12 mouse cellular contexts compared by ENCODE assay signal in the genomic region with DNA sequence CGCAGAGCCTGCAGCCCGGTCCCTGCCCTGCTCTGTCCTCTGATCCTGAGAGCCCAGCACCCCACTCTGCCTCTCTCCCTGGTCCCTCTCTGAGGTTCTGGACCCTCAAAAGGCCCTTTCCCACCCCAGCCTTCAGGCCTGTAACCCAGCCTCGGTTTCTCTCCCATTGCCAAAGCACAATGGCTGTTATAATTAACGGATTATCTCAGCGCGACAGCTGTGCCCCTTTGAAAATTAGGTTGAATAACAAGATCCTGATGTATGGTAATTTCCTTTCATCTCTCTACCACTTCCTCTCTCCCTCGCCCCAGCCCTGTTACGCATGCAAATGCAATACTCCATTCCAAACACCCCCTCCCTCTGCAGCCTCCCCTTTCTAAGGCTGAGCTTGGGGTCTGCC. TPM values are rescaled to one million over a fixed set of nuclear protein-coding genes. Genes with fewer than 3 reads are reported as not detected.
DNase-seq lines count a peak whose midpoint lies in the region; ATAC-seq lines count a peak whose summit lies in the region.
"Had no signal": no experiment of that assay in that cellular context is flagged by ENCODE, and none has a peak within 500 bp of the region (broad histone marks: within the 10 kb centered on the region; RNA-seq: fewer than 3 reads in every experiment).

No protein-coding gene starts in this region.

- H3K4me3 ChIP-seq in forebrain, embryonic 16.5 days (replicated peaks; ENCODE audit: low read length): no peak overlapping the region
- H3K4me3 ChIP-seq in midbrain, embryonic 14.5 days (replicated peaks; ENCODE audit: low read depth, low read length): no peak overlapping the region
- H3K4me3 ChIP-seq: liver, embryonic 15.5 days; myocyte had no signal

- peak; percentile 82 for ATAC-seq in forebrain, embryonic 16.5 days
- peak; percentile 34; the same call in 1 of the 2 replicates for ATAC-seq in midbrain, embryonic 14.5 days (ENCODE audit: low FRiP score, low TSS enrichment)

- no peaks in the 10 kb centered on the region for H3K9me3 ChIP-seq in forebrain, embryonic 16.5 days (ENCODE audit: control insufficient read depth, low read length)
- no peaks in the 10 kb centered on the region for H3K9me3 ChIP-seq in midbrain, embryonic 14.5 days (ENCODE audit: control insufficient read depth, low read length)
- H3K9me3 ChIP-seq: liver, embryonic 15.5 days had no signal

- DNase-seq in lung, postnatal 25 days (ENCODE audit: low spot score): peak; percentile 5
- no peak for DNase-seq in lung, postnatal 4 days
- peak; percentile 80 for DNase-seq in midbrain, embryonic 14.5 days
- peak; percentile 33 to 45 for DNase-seq in thymus, postnatal 36 days
- DNase-seq in spleen, adult 12 weeks (ENCODE audit: low spot score): no peak
- no peak for DNase-seq in lung, postnatal 14 days
- no peak for DNase-seq in frontal cortex, postnatal 25 days (ENCODE audit: low spot score in 2 of 2)
- DNase-seq: adrenal gland, postnatal 25 days had no signal

- peaks cover 40% of the 10 kb centered on the region for H3K4me1 ChIP-seq in forebrain, embryonic 16.5 days (replicated peaks; ENCODE audit: control insufficient read depth, insufficient read depth, low read length)
- H3K4me1 ChIP-seq in midbrain, embryonic 14.5 days (ENCODE audit: control insufficient read depth, insufficient read depth, low read length): peaks cover 46% of the 10 kb centered on the region
- H3K4me1 ChIP-seq: liver, embryonic 15.5 days had no signal

- peak overlapping the region; percentile 88 for H3K27ac ChIP-seq in forebrain, embryonic 16.5 days (ENCODE audit: low read length)
- H3K27ac ChIP-seq in midbrain, embryonic 14.5 days (replicated peaks; ENCODE audit: low read depth, low read length): peak overlapping the region; percentile 84
- H3K27ac ChIP-seq: liver, embryonic 15.5 days had no signal

- H3K4me2 ChIP-seq in forebrain, embryonic 16.5 days (ENCODE audit: low read length): no peak overlapping the region
- H3K4me2 ChIP-seq in midbrain, embryonic 14.5 days (ENCODE audit: low read length): no peak overlapping the region
- H3K4me2 ChIP-seq: liver, embryonic 15.5 days had no signal

- no peak overlapping the region for H3K9ac ChIP-seq in forebrain, embryonic 16.5 days (replicated peaks; ENCODE audit: low read depth, low read length)
- no peak overlapping the region for H3K9ac ChIP-seq in midbrain, embryonic 14.5 days (replicated peaks; ENCODE audit: low read length)
- H3K9ac ChIP-seq: liver, embryonic 15.5 days had no signal

- no peaks in the 10 kb centered on the region for H3K36me3 ChIP-seq in forebrain, embryonic 16.5 days (ENCODE audit: control insufficient read depth, insufficient read depth)
- no peaks in the 10 kb centered on the region for H3K36me3 ChIP-seq in midbrain, embryonic 14.5 days (ENCODE audit: control insufficient read depth, insufficient read depth, low read length)
- H3K36me3 ChIP-seq: liver, embryonic 15.5 days had no signal

- H3K27me3 ChIP-seq in forebrain, embryonic 16.5 days (replicated peaks; ENCODE audit: control insufficient read depth, insufficient read depth, low read length): no peaks in the 10 kb centered on the region
- no peaks in the 10 kb centered on the region for H3K27me3 ChIP-seq in midbrain, embryonic 14.5 days (ENCODE audit: control insufficient read depth, insufficient read depth, low read length)

- 4% methylated on average over 8 of the region's 8 CpGs for WGBS in forebrain, embryonic 16.5 days
- WGBS in midbrain, embryonic 14.5 days: 6% methylated on average over 8 of the region's 8 CpGs

RNA-seq across cellular contexts. Expression of a gene that starts 35.1 kb away (rescaled TPM):
- polyA plus RNA-seq in forebrain, embryonic 16.5 days (2015; fragmentation: Nextera tagmentation; extraction: Ambion mirVana): 6.4 and 8.2 TPM in 2 replicates
- 4.0 and 8.1 TPM in 2 replicates for polyA plus RNA-seq in midbrain, embryonic 14.5 days (2014; fragmentation: Nextera tagmentation; extraction: Ambion mirVana)
- polyA plus RNA-seq: liver, embryonic 15.5 days; stomach, embryonic 14.5 days had no signal

Comparison
In these comparisons a context has a peak if more than half of its experiments do, and no peak if none do; other contexts are left out.
1. DNase-seq: peak in lung, postnatal 25 days (single experiment), midbrain, embryonic 14.5 days (single experiment) and thymus, postnatal 36 days (2 of 2); none in lung, postnatal 4 days (0 of 2), spleen, adult 12 weeks (single experiment), lung, postnatal 14 days (single experiment) and frontal cortex, postnatal 25 days (0 of 2).